Mouse (Mus musculus): ENCODE results near the gene Megf9. TPM values are rescaled to one million over a fixed set of nuclear protein-coding genes. Genes with fewer than 3 reads are reported as not detected.

Gene Megf9
- polyA plus RNA-seq, 1 experiment, result 1.7 TPM

GRCm38 (mm10) chr4:70394736-70395135, 140.1 kb downstream of the Megf9 start:
- Histone ChIP-seq H3K79me2 (ENCODE audit: control insufficient read depth, insufficient read depth) (peaks cover 43% of the 10 kb centered on the region), H3K36me3 (ENCODE audit: control insufficient read depth, insufficient read depth) (peaks cover 16% of the 10 kb centered on the region)
- no peak for TF ChIP-seq MYOD1 (IDR thresholded peaks at IDR 0.05; ENCODE audit: control insufficient read depth, insufficient read length, low read depth)
- TF ChIP-seq FOSL1 (IDR thresholded peaks at IDR 0.05; ENCODE audit: insufficient read depth, low read length, poor library complexity, severe bottlenecking), result no peak
- TF ChIP-seq MYOG (IDR thresholded peaks at IDR 0.05; ENCODE audit: control insufficient read depth, extremely low read depth, insufficient read length), result no peak
- TF ChIP-seq CEBPB (IDR thresholded peaks at IDR 0.05; ENCODE audit: low read depth), result no peak
- TF ChIP-seq USF1 (IDR thresholded peaks at IDR 0.05; ENCODE audit: low read depth), result no peak
- no peak for TF ChIP-seq CTCF (IDR thresholded peaks at IDR 0.05; ENCODE audit: control insufficient read depth, insufficient read depth, insufficient read length)
- no peak for TF ChIP-seq MAX (IDR thresholded peaks at IDR 0.05)

GRCm38 (mm10) chr4:70391760-70392372, 142.9 kb downstream of the Megf9 start:
- TF ChIP-seq CEBPB (IDR thresholded peaks at IDR 0.05; ENCODE audit: low read depth) (no peak), FOSL1 (IDR thresholded peaks at IDR 0.05; ENCODE audit: insufficient read depth, low read length, poor library complexity, severe bottlenecking) (no peak), MYOD1 (IDR thresholded peaks at IDR 0.05; ENCODE audit: control insufficient read depth, insufficient read length, low read depth) (no peak), USF1 (IDR thresholded peaks at IDR 0.05; ENCODE audit: low read depth) (no peak), CTCF (IDR thresholded peaks at IDR 0.05; ENCODE audit: control insufficient read depth, insufficient read depth, insufficient read length) (no peak), MAX (IDR thresholded peaks at IDR 0.05) (no peak), MYOG (IDR thresholded peaks at IDR 0.05; ENCODE audit: control insufficient read depth, extremely low read depth, insufficient read length) (no peak)
- peaks cover 43% of the 10 kb centered on the region for H3K79me2 ChIP-seq (ENCODE audit: control insufficient read depth, insufficient read depth)
- H3K27me3 ChIP-seq (ENCODE audit: control insufficient read depth, insufficient read depth, insufficient read length), result no peaks in the 10 kb centered on the region
- no peak overlapping the region for H3ac ChIP-seq (ENCODE audit: control insufficient read depth, insufficient read length, low read depth)
- H3K4me3 ChIP-seq (ENCODE audit: insufficient read depth, poor library complexity, severe bottlenecking), result no peak overlapping the region
- peaks cover 6% of the 10 kb centered on the region for H3K79me3 ChIP-seq (ENCODE audit: low read depth)
- peaks cover 11% of the 10 kb centered on the region for H3K36me3 ChIP-seq (ENCODE audit: control insufficient read depth, insufficient read depth)

More at GRCm38 (mm10) chr4:70394736-70395135, 140.1 kb downstream of the Megf9 start:
- Histone ChIP-seq H3K4me3 (ENCODE audit: insufficient read depth, poor library complexity, severe bottlenecking) (no peak overlapping the region), H3K27me3 (ENCODE audit: control insufficient read depth, insufficient read depth, insufficient read length) (no peaks in the 10 kb centered on the region), H3K79me3 (ENCODE audit: low read depth) (peaks cover 8% of the 10 kb centered on the region), H3ac (ENCODE audit: control insufficient read depth, insufficient read length, low read depth) (no peak overlapping the region)

- Histone ChIP-seq H3K79me3 (ENCODE audit: low read depth) (peaks cover 6% of the 10 kb centered on the region), H3ac (ENCODE audit: control insufficient read depth, insufficient read length, low read depth) (no peak overlapping the region), H3K27me3 (ENCODE audit: control insufficient read depth, insufficient read depth, insufficient read length) (no peaks in the 10 kb centered on the region), H3K79me2 (ENCODE audit: control insufficient read depth, insufficient read depth) (peaks cover 41% of the 10 kb centered on the region), H3K36me3 (ENCODE audit: control insufficient read depth, insufficient read depth) (peaks cover 11% of the 10 kb centered on the region), H3K4me3 (ENCODE audit: insufficient read depth, poor library complexity, severe bottlenecking) (no peak overlapping the region)
- TF ChIP-seq MYOD1 (IDR thresholded peaks at IDR 0.05; ENCODE audit: control insufficient read depth, insufficient read length, low read depth), result no peak
- TF ChIP-seq CEBPB (IDR thresholded peaks at IDR 0.05; ENCODE audit: low read depth), result no peak
- TF ChIP-seq CTCF (IDR thresholded peaks at IDR 0.05; ENCODE audit: control insufficient read depth, insufficient read depth, insufficient read length), result no peak
- no peak for TF ChIP-seq MAX (IDR thresholded peaks at IDR 0.05)
- TF ChIP-seq FOSL1 (IDR thresholded peaks at IDR 0.05; ENCODE audit: insufficient read depth, low read length, poor library complexity, severe bottlenecking), result no peak
- no peak for TF ChIP-seq MYOG (IDR thresholded peaks at IDR 0.05; ENCODE audit: control insufficient read depth, extremely low read depth, insufficient read length)
- no peak for TF ChIP-seq USF1 (IDR thresholded peaks at IDR 0.05; ENCODE audit: low read depth)
Observed at GRCm38 (mm10) chr4:70391073-70391472, 143.7 kb downstream of the Megf9 start.

GRCm38 (mm10) chr4:70386206-70386605, 148.6 kb downstream of the Megf9 start:
- Histone ChIP-seq H3K79me2 (ENCODE audit: control insufficient read depth, insufficient read depth) (peaks cover 44% of the 10 kb centered on the region), H3ac (ENCODE audit: control insufficient read depth, insufficient read length, low read depth) (no peak overlapping the region), H3K27me3 (ENCODE audit: control insufficient read depth, insufficient read depth, insufficient read length) (no peaks in the 10 kb centered on the region), H3K4me3 (ENCODE audit: insufficient read depth, poor library complexity, severe bottlenecking) (no peak overlapping the region), H3K79me3 (ENCODE audit: low read depth) (peaks cover 3% of the 10 kb centered on the region), H3K36me3 (ENCODE audit: control insufficient read depth, insufficient read depth) (no peaks in the 10 kb centered on the region)
- TF ChIP-seq FOSL1 (IDR thresholded peaks at IDR 0.05; ENCODE audit: insufficient read depth, low read length, poor library complexity, severe bottlenecking), result no peak
- TF ChIP-seq MYOD1 (IDR thresholded peaks at IDR 0.05; ENCODE audit: control insufficient read depth, insufficient read length, low read depth), result no peak
- no peak for TF ChIP-seq CTCF (IDR thresholded peaks at IDR 0.05; ENCODE audit: control insufficient read depth, insufficient read depth, insufficient read length)
- TF ChIP-seq CEBPB (IDR thresholded peaks at IDR 0.05; ENCODE audit: low read depth), result no peak

- TF ChIP-seq MYOD1 (IDR thresholded peaks at IDR 0.05; ENCODE audit: control insufficient read depth, insufficient read length, low read depth) (no peak), FOSL1 (IDR thresholded peaks at IDR 0.05; ENCODE audit: insufficient read depth, low read length, poor library complexity, severe bottlenecking) (no peak), MYOG (IDR thresholded peaks at IDR 0.05; ENCODE audit: control insufficient read depth, extremely low read depth, insufficient read length) (no peak), USF1 (IDR thresholded peaks at IDR 0.05; ENCODE audit: low read depth) (no peak), CEBPB (IDR thresholded peaks at IDR 0.05; ENCODE audit: low read depth) (no peak), CTCF (IDR thresholded peaks at IDR 0.05; ENCODE audit: control insufficient read depth, insufficient read depth, insufficient read length) (no peak), MAX (IDR thresholded peaks at IDR 0.05) (no peak)
- no peaks in the 10 kb centered on the region for H3K79me3 ChIP-seq (ENCODE audit: low read depth)
- H3K79me2 ChIP-seq (ENCODE audit: control insufficient read depth, insufficient read depth), result peaks cover 5% of the 10 kb centered on the region
- peaks cover 5% of the 10 kb centered on the region for H3K36me3 ChIP-seq (ENCODE audit: control insufficient read depth, insufficient read depth)
- H3ac ChIP-seq (ENCODE audit: control insufficient read depth, insufficient read length, low read depth), result no peak overlapping the region
- H3K27me3 ChIP-seq (ENCODE audit: control insufficient read depth, insufficient read depth, insufficient read length), result no peaks in the 10 kb centered on the region
- H3K4me3 ChIP-seq (ENCODE audit: insufficient read depth, poor library complexity, severe bottlenecking), result no peak overlapping the region
Observed at GRCm38 (mm10) chr4:70377359-70377758, 157.4 kb downstream of the Megf9 start.

Other genes with a start within 250 kb of the Megf9 start
- 11.4 TPM for gene Cdk5rap2, start 124.6 kb downstream of the Megf9 start, polyA plus RNA-seq (2012; fragmentation: generic; extraction: Trizol)

Data from C2C12 (cell line).